Mouse (Mus musculus): ENCODE measurements at regions not wholly inside any gene's neighbourhood (a gene's known extent, or its start where the extent isn't known, plus 50 kb on each side); places are given as distances from the start of the nearest gene placed in this dataset.

- Histone ChIP-seq H3K36me3 (ENCODE audit: insufficient read depth, low read length) (no peaks in the 10 kb centered on the region), H3K27ac (no peak overlapping the region), H3K27me3 (ENCODE audit: insufficient read depth, low read length) (no peaks in the 10 kb centered on the region), H3K4me3 (replicated peaks; ENCODE audit: low read depth, low read length) (no peak overlapping the region), H3K4me1 (replicated peaks; ENCODE audit: insufficient read depth, low read length) (peaks cover 5% of the 10 kb centered on the region; the same call in 1 of the 2 replicates), H3K4me2 (ENCODE audit: low read length) (no peak overlapping the region), H3K9ac (ENCODE audit: low read depth, low read length) (no peak overlapping the region), H3K9me3 (replicated peaks; ENCODE audit: low read length) (no peaks in the 10 kb centered on the region)
- 22% methylated on average over 3 of the region's 3 CpGs for WGBS
- DNase-seq (ENCODE audit: low spot score) (peak; percentile 53), ATAC-seq (replicated peaks; ENCODE audit: low FRiP score, low read depth) (no peak)
- TF ChIP-seq CTCF (IDR thresholded peaks at IDR 0.05; ENCODE audit: low read depth): no peak
Measured at GRCm38 (mm10) chr13:44618368-44618767, 110.9 kb upstream of the Jarid2 start.

DNA sequence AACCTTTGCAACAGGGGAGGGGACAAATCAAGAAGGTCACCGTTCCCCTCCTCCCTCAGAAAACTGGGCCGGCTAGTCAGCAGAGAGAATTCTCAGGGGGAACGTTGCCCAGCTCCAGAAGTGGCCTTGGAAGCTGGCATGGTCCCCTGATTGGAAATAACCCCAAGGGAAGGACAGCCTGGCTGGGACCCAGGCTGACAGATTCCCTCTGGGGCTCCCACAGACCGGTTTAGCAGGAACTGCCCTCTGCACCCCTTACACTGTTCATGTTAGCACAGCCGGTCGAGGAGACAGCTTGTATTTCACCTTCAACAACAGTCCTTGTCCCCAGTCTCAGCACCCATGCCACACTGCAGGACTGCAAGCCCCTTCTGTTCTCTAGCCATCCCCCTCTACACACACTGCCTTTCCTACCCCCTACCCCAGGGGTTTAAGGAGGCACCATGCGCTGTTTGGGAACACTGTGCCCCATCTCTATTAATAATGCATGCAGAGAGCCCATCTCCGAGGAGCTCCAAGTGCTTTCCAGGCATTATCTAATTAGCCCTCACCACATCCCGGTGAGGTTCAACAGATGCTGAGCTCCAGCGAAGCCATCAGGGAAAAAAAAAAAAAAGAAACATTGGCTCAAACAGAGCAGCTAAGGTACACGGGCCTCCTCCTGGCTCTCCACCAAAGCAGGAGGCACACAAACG is 106.5 kb upstream of the Jarid2 start:
- WGBS: 32% methylated on average over 12 of the region's 12 CpGs
- Histone ChIP-seq H3K9ac (ENCODE audit: low read depth, low read length) (no peak overlapping the region), H3K4me3 (replicated peaks; ENCODE audit: low read depth, low read length) (no peak overlapping the region), H3K4me1 (replicated peaks; ENCODE audit: insufficient read depth, low read length) (peaks cover 5% of the 10 kb centered on the region; the same call in 1 of the 2 replicates), H3K4me2 (ENCODE audit: low read length) (no peak overlapping the region), H3K9me3 (replicated peaks; ENCODE audit: low read length) (no peaks in the 10 kb centered on the region), H3K36me3 (ENCODE audit: insufficient read depth, low read length) (no peaks in the 10 kb centered on the region), H3K27ac (peak overlapping the region; percentile 27; the same call in 1 of the 2 replicates), H3K27me3 (ENCODE audit: insufficient read depth, low read length) (no peaks in the 10 kb centered on the region)
- TF ChIP-seq CTCF (IDR thresholded peaks at IDR 0.05; ENCODE audit: low read depth): no peak
- DNase-seq (ENCODE audit: low spot score) (no peak), ATAC-seq (replicated peaks; ENCODE audit: low FRiP score, low read depth) (no peak; the same call in 1 of the 2 replicates)

DNA sequence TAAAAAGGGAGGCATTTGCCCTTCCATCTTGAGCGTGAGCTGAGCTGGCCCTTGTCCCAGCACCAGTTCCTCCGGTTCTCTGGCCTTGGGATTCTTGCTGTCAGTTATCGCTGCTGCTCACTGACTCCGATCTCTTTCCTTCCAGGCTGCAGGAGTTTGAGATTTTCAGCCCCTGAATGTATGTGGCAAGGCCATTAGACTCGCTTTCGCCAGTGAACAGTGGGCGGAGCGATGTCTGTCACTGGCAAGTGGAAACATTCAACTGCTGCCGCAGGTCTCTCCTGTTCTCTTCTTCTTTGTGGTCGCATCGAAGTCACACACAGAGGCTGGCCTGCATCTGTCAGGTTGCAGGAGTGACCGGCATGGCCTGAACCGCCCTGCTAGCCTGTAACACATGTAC is 104.6 kb upstream of the Jarid2 start:
- TF ChIP-seq CTCF (IDR thresholded peaks at IDR 0.05; ENCODE audit: low read depth): no peak
- DNase-seq (ENCODE audit: low spot score): no peak

GRCm38 (mm10) chr13:44625792-44626191 is 103.5 kb upstream of the Jarid2 start:
- H3K27me3 ChIP-seq (ENCODE audit: insufficient read depth, low read length): no peaks in the 10 kb centered on the region
- TF ChIP-seq CTCF (IDR thresholded peaks at IDR 0.05; ENCODE audit: low read depth): no peak
- H3K4me2 ChIP-seq (ENCODE audit: low read length): no peak overlapping the region
- DNase-seq (ENCODE audit: low spot score): no peak
- WGBS: 58% methylated on average over 7 of the region's 7 CpGs
- no peak for ATAC-seq (replicated peaks; ENCODE audit: low FRiP score, low read depth)
- H3K4me1 ChIP-seq (replicated peaks; ENCODE audit: insufficient read depth, low read length): peaks cover 5% of the 10 kb centered on the region; the same call in 1 of the 2 replicates
- no peaks in the 10 kb centered on the region for H3K36me3 ChIP-seq (ENCODE audit: insufficient read depth, low read length)
- H3K4me3 ChIP-seq (replicated peaks; ENCODE audit: low read depth, low read length): no peak overlapping the region
- no peak overlapping the region for H3K9ac ChIP-seq (ENCODE audit: low read depth, low read length)
- H3K27ac ChIP-seq: no peak overlapping the region
- H3K9me3 ChIP-seq (replicated peaks; ENCODE audit: low read length): no peaks in the 10 kb centered on the region

More for the DNA sequence above, 104.6 kb upstream of the Jarid2 start:
- no peak overlapping the region for H3K9ac ChIP-seq (ENCODE audit: low read depth, low read length)
- H3K27ac ChIP-seq: no peak overlapping the region
- H3K4me2 ChIP-seq (ENCODE audit: low read length): no peak overlapping the region
- H3K4me3 ChIP-seq (replicated peaks; ENCODE audit: low read depth, low read length): no peak overlapping the region
- ATAC-seq (replicated peaks; ENCODE audit: low FRiP score, low read depth): no peak
- H3K36me3 ChIP-seq (ENCODE audit: insufficient read depth, low read length): no peaks in the 10 kb centered on the region
- no peaks in the 10 kb centered on the region for H3K27me3 ChIP-seq (ENCODE audit: insufficient read depth, low read length)
- WGBS: 63% methylated on average over 13 of the region's 13 CpGs
- H3K9me3 ChIP-seq (replicated peaks; ENCODE audit: low read length): no peaks in the 10 kb centered on the region
- peaks cover 5% of the 10 kb centered on the region; the same call in 1 of the 2 replicates for H3K4me1 ChIP-seq (replicated peaks; ENCODE audit: insufficient read depth, low read length)

DNA sequence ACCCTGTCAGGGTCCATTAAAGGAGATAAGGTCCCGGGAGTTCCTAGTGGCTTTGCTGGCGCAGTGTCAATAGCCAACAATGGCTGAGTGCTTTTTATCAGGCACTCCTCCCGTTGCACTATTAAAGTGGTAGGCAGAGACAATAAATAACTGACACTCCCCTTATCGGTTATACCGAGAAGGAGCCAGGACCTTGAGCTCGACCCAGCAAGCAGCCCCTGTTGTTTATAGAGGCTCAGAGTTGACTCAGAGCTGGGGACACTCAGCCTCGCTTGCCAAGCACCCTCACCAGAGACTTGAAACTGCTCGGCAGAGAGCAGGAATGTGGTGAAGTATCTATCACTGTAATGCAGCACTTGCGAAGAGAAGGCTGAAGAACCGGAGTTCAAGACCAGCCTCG is 102.5 kb upstream of the Jarid2 start:
- Histone ChIP-seq H3K36me3 (ENCODE audit: insufficient read depth, low read length) (no peaks in the 10 kb centered on the region), H3K9ac (ENCODE audit: low read depth, low read length) (no peak overlapping the region), H3K27ac (no peak overlapping the region), H3K27me3 (ENCODE audit: insufficient read depth, low read length) (no peaks in the 10 kb centered on the region), H3K4me1 (replicated peaks; ENCODE audit: insufficient read depth, low read length) (peaks cover 5% of the 10 kb centered on the region; the same call in 1 of the 2 replicates), H3K4me3 (replicated peaks; ENCODE audit: low read depth, low read length) (no peak overlapping the region), H3K4me2 (ENCODE audit: low read length) (no peak overlapping the region), H3K9me3 (replicated peaks; ENCODE audit: low read length) (no peaks in the 10 kb centered on the region)
- TF ChIP-seq CTCF (IDR thresholded peaks at IDR 0.05; ENCODE audit: low read depth): no peak
- no peak for DNase-seq (ENCODE audit: low spot score)
- no peak for ATAC-seq (replicated peaks; ENCODE audit: low FRiP score, low read depth)
- WGBS: 32% methylated on average over 11 of the region's 11 CpGs

- no peaks in the 10 kb centered on the region for H3K9me3 ChIP-seq (replicated peaks; ENCODE audit: low read length)
- DNase-seq (ENCODE audit: low spot score) (no peak), ATAC-seq (replicated peaks; ENCODE audit: low FRiP score, low read depth) (no peak)
- no peak overlapping the region for H3K9ac ChIP-seq (ENCODE audit: low read depth, low read length)
- 43% methylated on average over 6 of the region's 6 CpGs for WGBS
- no peaks in the 10 kb centered on the region for H3K36me3 ChIP-seq (ENCODE audit: insufficient read depth, low read length)
- no peaks in the 10 kb centered on the region for H3K4me1 ChIP-seq (replicated peaks; ENCODE audit: insufficient read depth, low read length)
- no peak for TF ChIP-seq CTCF (IDR thresholded peaks at IDR 0.05; ENCODE audit: low read depth)
- H3K27me3 ChIP-seq (ENCODE audit: insufficient read depth, low read length): no peaks in the 10 kb centered on the region
- H3K4me2 ChIP-seq (ENCODE audit: low read length): no peak overlapping the region
- no peak overlapping the region for H3K4me3 ChIP-seq (replicated peaks; ENCODE audit: low read depth, low read length)
- H3K27ac ChIP-seq: no peak overlapping the region
Measured at GRCm38 (mm10) chr13:44630061-44630460, 99.2 kb upstream of the Jarid2 start.

Data from kidney, postnatal 0 days (tissue).